Mouse (Mus musculus) testis, adult 10 weeks (tissue): ENCODE measurements around the gene Lrrn2. TPM values are rescaled to one million over a fixed set of nuclear protein-coding genes. Genes with fewer than 3 reads are reported as not detected.

Source experiments
- polyA plus RNA-seq: library from polyadenylated mRNA; stranded (reverse); fragments of 350-450 nt; fragmentation: Illumina TruSeq; extraction: RNeasy Lipid Tissue Mini Kit (QIAGEN cat#74804); gene quantifications from one replicate; pipeline ENCODE4 v1.2.3, GENCODE M21; 2014; ENCODE audit warnings: low read depth, low replicate concordance

Lrrn2 gene
- not detected for polyA plus RNA-seq

DNA sequence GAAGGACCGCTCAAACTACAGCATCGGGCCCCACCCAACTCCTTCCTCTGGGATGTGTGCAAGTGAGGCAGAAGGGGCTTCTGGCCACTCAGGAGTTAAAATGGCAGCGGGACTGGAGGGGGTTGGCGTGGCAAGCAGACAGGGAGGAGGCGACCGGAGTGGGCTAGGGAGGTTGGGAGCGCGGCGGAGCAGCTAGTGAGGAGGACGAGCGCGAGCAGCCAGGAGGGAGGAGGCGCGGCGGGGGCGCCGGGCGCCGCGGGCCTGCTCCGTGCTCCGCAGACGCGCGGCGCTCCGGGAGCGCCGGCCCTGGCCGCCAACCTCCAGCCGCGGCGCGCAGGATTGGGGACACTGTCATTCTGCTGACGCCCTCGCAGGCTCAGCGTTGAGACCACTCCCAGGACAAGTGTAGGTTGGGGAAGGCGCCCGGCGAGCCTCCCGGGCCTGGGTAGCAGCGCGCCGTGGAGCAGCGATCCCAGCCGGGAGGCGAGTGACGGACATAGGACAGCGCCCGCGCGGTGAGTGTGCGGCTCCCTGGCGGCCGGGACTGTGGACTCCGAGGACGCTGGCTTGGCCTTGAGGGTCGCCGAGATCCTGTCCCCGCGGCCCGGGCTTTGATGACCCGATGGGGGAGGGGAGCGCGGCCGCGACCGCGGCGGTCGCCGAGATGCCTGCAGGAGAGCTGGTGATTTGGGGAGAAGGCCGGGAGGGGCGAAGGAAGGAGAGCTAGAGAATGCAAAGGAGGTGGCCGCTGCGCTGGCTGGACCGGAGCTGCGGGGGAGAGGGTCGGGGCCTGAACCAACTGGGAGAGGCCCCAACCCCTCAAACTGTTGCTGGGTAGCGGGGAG is at the start of gene Lrrn2:
Gene Lrrn2 (plus strand): TSS at position 113 of the 845 bp plus-strand sequence.

Other genes starting within 250 kb of the Lrrn2 start
- 0.04 TPM for gene Nfasc, start 138.5 kb upstream of the Lrrn2 start, polyA plus RNA-seq
- 174 TPM for gene Mdm4, start 150.3 kb downstream of the Lrrn2 start, polyA plus RNA-seq
- 0.20 TPM for gene Pik3c2b, start 165.4 kb downstream of the Lrrn2 start, polyA plus RNA-seq